Mouse (Mus musculus) cerebellum, adult 18-20 months (tissue): ENCODE measurements around the gene 2210017I01Rik.

Experiments used
- DNase-seq, 2 experiments: peaks; one replicate each; pipeline ENCODE4 v3.0.0; 2021

Gene 2210017I01Rik

DNA sequence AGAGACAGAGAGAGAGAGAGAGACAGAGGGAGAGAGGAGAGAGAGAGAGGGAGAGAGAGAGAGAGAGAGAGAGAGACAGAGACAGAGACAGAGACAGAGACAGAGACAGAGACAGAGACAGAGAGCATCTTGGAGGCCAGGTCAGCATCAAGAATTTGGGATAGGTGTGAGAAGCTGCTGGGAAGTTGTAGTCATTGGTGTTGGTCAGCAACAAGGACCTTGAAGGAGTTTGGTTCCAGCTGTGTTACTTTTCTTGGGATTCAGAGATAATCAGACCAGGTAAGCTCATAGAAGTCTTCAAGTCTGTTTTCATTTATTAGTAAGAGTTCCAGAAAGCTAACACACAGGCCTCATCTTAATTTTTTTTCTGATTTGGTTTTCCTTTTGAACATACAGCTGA lies at the start of gene 2210017I01Rik:
TSS of gene 2210017I01Rik (minus strand) at position 101 of the 400 bp plus-strand sequence.
- no peak for DNase-seq

DNA sequence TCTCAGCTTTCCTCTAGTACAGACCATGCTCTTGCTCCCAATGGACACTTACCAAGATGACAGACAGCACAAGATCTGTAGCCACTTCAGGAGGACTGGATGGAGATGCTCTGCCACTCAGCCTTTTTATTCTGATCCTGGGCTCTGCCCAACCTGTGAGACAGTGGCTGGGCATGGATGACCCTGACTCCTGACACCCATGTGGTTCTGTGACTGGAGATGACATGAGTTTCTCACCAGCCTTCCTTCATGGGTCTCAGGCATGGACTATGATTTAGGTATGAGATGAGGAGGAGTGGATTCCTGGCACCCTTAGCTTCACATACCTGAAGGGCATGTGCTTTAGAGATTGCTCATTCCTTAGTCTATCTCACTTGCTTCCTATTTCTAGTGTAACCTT lies 49.5 kb upstream of the 2210017I01Rik start, which contains the start of gene Lce1b:
TSS of gene Lce1b (minus strand) at position 101 of the 400 bp plus-strand sequence.
- DNase-seq = no peak

DNA sequence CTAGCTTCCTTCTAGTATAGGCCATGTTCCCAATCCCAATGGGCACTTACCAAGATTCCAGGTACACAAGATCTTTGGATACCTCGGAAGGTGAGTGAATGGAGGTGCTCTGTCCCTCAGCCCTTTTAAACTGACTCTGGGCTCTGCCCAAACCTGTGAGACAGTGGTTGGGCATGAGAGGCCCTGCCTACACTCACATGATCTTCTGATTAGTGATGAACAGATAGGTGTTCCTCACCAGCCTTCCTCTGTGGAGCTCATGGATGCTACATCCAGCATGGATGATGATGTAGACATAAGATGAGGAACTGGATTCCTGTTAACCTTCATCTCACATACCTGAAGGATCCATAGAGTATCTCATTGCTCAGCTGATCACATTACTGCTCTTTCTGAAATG lies 40.9 kb upstream of the 2210017I01Rik start, which contains the start of gene Lce1a1:
TSS of gene Lce1a1 (minus strand) at position 101 of the 400 bp plus-strand sequence.
- no peak for DNase-seq

DNA sequence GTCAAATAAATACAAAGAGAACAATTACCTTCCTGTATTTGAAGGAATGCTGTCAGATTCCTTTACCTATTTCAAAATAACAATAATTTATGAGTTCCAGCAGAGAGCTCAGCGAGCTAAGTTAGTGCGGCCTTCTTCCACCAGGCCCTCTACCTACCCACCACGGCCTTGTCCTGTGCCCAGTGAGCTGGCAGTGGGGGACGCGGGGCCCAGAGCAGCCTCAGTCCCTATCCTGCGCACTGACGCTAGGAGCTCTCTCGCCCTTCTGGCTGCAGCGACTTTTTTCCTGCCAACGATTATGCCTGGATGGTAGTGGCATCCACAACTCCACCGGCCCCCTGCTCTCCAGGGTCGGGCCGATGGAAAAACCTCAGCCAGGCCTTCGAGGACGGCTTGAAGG lies 32.6 kb upstream of the 2210017I01Rik start:
- no peak for DNase-seq

DNA sequence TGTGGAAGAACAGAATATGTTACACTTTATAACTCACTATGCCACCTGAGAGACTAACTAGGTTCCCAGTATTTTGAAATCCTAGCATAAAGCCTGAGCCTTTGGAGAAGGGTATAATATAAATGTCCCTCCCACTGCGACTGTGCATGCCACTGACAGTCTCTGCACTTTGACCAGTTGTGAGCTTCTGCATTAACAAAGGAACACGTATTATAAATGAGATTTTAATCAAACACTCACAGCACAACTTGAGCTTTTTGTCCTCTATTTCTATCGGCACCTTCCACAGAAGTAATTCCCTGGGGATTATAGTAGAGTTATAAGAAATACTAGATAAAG lies 31.3 kb upstream of the 2210017I01Rik start:
- no peak for DNase-seq

DNA sequence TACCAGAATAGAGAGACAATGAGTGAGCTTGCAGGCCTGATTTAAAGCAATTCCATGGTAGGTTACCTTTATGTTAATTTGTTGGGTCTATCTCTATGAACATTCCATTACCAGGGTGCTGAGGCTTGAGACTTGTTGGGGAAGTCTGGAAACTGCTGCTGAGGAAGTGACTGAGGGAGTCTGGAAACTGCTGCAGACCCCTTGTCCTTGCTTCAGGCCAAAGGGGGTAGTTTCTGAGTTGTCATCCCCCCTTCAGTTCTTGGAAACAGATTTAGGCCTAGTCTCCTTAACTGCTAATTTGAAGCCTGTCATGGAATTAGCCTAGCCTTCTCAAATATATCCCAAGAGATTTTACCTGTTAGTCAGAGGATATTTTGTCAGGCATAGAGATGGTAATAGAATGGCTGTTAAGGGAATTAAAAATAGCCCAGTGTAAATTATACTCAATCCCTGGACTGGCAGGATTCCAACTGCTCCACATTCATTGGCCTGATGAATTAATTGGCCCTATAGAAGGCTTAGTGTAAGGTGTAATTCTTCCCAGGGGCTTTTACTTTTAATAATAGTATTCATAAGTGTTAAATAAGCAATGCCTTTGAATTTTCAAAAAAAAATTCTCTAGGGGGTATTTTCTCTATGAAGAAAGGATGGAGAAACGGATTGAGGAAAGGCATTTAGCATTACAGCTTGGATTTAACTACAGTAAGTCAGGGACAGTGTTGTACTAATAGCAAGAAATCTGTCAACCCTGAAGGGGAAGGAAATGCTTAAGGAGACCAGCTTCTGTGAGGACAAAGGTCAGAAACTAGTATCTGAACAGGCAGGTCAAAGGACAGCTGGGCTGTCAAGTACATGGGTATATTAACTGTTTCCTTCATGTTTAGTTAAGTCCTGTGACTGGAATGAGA lies 30.7 kb upstream of the 2210017I01Rik start:
- no peak for DNase-seq

DNA sequence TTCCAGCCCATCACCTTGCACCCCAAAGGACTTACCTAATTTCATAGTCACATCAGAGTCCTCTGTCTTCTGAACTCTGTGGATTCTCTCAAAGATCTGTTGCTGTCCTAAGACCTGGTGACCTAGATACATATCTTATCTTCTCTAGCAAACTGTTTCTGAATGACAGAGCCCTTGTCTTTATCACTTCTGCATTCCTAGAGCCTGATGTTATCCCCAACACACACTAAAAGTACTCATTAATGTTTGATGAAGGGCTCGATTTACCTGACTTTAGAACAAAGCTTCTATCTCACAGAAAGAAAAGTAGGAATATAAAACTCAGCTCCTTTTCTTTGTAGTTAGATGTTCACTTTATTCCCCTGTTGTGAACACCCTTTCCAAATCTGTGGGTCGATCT lies 14.3 kb upstream of the 2210017I01Rik start, which contains the start of gene Lce6a:
TSS of gene Lce6a (minus strand) at position 101 of the 400 bp plus-strand sequence.
- no peak for DNase-seq

DNA sequence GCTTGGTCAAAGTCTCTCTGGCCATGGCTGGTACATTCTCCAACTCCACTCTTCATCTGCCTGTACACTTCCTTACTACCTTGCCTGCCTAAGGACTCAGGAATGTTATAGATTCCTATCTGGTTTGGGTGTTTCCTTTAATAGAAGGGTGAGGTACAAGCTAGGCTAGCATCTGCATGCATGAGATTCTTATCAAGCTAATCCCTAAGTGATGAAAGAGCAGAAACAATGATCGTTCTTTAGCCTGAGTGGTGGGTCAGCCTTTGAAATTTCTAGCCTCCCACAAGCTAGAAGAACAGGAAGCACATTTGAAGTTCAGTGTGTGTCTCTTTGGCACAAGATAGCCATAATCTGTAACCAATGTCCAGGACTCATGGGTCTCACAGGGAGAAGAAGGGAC lies 2.5 kb upstream of the 2210017I01Rik start:
- no peak for DNase-seq

DNA sequence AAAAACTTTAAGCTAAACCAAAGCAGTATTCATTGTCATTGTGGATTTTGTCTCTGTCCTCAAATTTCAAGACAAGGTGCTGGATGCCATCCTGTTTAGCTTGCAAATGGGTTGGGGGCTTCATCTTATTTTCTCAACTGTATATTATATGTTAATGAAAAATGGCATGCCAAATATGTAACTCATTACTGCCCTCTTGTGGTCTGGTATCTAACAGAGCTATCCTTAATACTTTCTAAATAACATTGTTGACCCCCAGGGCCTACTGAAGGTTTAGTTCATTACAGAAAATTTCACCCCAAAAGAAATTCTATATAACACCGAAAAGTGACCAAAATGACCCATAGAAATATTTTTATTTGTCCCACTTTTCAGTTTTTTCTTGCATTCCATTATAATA lies 5.1 kb downstream of the 2210017I01Rik start:
- no peak for DNase-seq

DNA sequence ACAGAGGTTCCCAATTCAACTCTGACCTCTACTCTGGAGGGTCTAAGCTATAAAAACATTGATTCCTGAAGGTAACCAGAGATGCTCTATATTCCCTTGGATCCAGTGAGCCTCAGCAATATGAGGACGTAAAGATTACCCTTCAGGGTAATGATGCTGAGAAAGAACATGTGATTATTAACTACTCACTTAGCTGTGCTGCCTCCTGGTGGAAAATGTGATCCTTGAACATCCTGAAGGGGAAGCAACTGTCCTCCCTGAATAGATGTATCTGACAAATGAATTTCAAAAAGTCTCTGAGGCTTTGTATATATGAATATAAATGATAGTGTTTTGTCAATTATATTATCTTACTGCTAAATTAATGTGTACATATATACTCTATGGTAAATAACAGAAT lies 6.8 kb downstream of the 2210017I01Rik start:
- DNase-seq = no peak

DNA sequence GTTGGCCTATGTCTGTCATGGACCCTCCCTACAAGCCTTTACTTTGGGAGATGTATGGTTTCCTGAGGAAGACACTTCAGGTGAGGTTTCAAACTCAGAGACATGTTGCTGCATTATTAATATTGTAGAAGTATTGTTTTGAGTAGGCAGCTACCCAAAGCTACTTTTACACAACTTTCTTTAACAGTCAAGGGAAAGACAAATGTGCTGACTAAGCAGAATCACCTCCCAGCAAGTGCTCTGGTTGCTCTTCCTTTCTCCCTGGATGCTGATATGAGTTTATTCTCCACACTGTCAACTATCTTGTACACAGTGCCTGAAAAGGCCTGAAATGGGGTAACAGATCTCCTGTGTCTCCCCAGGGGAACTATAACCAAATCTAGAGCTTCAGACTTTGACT lies 7.3 kb downstream of the 2210017I01Rik start:
- DNase-seq = no peak

DNA sequence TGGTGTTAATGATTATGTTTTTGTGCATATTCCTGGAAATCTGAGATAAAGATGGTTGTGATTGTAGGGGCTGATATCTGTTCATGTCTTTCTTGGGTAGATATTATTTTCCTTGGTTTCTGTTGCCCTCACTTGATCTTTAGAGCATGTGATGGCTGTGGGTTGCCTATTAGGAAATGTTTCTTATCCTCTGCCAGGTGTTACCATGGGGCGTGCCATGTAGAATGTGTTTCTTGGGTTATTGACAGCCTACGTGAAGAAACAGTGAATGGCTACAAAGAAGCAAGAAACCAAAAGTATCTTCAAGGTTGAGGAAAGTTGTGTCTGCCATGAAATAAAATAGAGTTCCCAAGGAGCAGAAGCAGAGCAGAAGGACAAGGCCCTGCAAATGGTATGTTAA lies 8.9 kb downstream of the 2210017I01Rik start:
- DNase-seq = no peak

DNA sequence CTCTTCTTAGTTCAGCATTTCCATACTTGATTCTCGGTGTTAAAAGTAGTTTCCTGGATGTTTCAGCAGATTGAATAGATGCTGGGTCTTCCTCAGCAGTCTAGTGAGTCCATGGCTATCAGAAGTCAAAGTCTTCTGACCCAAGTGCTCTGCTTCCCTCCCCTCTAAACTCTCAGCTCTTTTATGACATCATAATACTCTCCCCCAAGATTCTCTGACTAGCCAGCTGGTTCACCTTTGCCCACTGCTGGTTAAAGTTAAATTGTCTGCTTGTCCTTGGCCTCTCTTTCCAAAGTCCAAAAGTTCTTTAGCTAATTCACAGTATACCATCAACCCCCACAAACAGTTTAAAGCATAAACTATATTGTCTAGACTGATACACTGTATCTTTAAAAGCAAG lies 18.4 kb downstream of the 2210017I01Rik start, which contains the start of gene Smcp:
TSS of gene Smcp (minus strand) at position 140 of the 400 bp plus-strand sequence.
- DNase-seq = no peak

DNA sequence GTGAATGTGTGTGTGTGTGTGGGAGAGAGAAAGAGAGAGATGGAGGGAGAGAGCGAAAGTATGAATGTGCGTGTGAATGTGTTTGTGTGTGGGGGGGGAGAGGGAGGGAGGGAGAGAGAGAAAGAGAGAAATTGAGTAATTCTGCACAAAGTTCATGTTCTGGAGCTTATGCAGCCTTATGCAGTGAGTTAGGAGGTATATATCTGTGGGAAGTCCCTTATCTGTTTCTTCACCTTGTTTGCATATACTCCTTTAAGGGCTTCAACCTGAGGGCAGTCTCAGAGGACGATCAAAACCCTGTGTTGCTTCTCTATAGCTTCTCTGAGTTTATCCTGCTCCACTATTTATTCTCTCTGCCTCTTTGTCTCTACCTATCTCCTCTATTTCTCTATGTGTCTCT lies 20.1 kb downstream of the 2210017I01Rik start:
- DNase-seq = no peak

DNA sequence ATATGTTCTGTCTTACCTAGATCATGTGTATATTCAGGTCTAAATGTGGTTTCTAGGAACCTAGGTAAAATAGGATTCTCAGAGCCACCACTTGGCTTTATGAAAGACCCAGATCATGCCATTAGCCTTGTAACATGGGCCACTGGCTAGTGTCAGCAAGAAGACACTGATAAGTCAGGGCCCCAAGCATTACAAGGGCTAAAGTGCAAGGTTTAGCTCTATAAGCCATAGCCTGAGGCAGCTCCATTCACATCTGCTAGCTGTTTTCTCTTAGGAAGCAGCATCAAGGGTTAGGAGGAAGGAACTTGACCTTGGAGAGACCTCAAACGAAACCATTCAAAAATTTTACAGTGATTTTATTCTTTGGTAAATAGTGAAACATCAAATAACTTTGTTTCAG lies 22.2 kb downstream of the 2210017I01Rik start:
- no peak for DNase-seq

DNA sequence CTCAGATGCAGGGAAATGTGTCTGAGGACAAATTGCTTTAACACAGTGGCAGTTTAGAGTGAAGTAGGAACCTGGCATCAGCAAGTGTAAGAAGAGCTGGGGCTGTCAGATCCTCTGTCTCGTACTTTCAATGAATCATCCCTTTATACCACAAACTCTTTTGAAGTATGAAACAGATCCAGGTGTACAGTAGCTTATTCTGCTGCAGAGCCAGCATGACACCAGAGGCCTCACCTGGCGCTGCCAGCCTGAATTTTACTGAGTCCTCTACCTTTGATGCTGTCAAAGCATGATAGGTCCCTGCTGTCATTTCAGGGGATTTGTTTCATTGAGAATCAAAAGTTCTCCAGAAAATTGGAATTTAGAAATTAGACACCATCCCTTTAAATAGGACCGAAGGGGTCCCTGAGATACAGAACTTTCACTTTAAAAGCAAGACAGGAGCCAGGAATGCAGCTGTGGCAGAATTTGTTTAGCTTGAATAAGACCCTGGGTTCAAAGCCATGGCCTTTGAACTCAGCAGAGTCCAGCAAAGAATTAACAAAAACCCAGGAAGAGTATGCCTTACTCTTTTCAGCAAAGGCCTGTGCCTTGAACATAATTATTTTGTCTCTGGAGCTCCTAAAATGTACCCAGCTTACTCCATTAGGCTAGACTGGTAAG lies 24.0 kb downstream of the 2210017I01Rik start:
- no peak for DNase-seq

DNA sequence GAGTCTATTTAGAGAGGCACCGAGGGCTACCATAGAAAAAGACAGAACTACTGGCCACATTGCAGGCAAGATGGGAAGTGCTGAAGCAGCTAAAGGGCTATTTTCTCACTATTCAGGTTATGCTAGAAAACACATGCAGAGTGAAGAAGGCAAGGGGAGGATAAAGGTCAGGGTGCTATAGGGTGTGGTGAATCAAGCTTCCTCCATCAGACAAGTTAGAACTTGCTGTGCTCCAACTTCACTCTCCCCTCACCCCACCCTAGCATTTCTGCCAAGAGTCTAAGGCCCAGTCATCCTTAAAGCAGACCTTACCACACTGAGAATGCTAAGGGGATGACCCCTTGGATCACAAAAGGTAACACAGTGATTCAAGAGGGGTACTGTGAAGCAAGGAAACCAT lies 27.8 kb downstream of the 2210017I01Rik start:
- no peak for DNase-seq

DNA sequence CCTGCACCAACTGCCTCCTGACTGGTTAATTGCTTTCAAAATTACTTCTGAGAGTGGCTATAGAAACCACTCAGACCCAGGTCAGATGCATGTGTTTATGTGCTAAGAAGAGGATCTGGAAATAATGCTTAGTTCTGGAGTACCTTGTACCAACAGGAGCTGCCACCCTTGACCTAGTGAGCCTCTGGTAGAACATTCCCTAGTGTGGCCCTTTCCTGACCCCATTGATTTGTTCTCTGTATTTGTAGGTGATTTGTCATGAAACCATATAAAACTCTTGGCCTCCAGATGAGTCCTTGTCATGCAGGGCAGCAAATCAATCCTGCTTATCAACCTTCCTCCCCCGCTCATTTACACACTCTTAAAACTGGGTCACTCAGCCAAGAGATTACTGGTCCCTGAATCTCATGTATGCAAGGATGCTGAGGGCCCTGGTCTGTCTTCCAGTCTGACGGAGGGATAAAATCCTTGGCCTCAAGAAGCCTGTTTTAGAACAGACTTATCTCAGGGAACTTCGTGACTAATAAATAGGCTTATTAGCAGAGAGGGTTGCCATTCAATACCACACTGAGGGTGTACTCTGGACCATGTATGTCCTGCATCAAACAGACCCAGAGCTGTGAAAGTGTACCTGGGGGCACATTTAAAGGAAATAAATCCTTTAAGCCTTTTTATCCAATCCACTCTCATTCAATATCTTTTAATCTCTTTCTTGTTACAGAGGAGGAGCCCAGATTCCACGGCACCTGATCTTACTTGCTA lies 28.5 kb downstream of the 2210017I01Rik start:
- no peak for DNase-seq

DNA sequence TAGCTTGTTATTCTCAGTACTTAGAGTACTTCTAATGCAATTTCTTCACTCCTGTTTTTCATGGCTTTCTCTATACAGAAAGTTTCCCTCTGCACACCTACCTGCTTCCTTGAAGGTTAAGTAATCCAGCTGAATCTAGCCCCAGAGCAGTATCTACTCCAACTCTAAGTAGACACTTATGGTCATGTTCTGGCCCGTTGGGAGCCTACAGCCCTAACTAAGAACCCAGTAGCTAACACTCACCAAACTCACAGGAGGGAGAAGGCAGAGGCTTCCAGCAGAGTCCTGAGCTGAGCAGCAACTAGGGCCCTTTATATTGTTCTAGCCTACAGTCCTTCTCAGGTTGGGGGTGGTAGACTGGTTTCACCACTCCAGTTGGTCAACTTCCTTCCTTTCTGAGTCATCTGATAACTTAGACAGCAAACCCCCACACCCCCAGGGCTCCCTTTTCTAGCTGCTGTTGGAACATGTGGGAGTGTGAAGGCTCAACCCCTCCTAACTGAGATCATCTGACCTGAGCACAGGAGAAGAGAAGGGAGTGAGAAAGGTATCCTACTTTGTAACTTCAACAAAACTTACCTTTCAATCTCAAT lies 33.7 kb downstream of the 2210017I01Rik start, which contains the start of gene Ivl:
TSS of gene Ivl (minus strand) at position 287 of the 593 bp plus-strand sequence.
- DNase-seq = no peak

DNA sequence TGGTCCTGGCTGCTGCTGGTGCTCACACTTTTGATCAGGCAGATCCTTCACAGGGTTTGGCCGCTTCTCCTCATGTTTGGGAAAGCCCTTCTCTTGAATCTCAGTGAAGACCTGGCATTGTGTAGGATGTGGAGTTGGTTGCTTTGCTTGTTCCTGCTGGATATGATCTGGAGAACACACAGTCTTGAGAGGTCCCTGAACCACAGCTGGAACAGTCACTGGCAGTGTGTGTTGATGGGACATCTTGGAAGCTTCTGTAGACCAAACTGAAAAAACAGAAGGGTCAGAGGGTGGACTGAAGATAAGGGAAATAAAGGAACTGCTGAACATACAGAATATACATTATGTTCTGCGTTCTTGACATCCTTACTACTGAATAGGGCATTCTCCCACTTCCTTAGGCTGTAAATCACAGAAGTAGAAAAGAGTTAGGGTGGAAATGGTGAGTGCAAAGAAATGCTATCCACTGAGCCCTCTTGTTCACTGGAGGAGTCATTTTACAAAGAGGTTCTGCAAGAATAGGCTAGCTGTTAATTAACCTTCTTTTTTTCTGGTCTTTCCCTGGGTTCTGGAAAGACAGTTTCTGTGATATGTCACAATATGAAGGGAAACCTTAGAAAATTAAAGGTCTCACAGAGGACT lies 34.7 kb downstream of the 2210017I01Rik start:
- no peak for DNase-seq

DNA sequence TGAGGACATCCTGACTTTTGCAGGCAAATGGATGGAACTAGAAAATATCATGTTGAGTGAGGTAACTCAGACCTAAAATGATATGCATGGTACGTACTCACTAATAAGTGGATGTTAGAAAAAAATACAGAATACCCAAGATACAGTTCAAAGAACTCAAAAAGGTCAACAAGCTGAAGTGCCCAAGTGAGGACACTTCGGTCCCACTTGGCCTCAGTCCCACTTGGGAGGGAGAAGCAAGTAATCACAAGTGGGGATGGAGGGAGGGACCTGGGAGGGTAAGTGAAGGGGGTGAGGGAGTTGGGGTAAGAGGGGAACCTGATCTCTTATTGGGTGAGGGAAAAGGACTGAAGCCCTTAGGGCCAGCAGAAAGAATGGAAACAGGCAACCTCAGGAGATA lies 38.5 kb downstream of the 2210017I01Rik start:
- no peak for DNase-seq

DNA sequence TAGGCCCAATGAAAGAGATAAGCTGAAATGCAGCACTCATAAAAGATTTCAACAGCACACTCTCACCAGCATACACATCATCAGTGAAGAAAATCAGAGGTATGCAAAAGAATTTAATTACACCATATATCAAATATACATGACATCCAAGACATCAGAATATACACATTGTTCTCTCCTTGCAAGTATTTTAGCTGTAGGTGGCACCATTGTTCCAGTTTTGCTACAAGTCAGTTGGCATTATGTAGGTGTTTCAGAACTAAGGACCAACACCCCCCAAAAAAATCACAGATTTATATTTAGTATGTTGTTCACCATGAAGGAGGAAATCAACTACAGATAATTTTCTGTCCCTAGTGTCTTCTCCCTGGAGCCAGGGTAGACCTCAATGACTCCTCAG lies 41.9 kb downstream of the 2210017I01Rik start:
- DNase-seq = no peak
